Mouse (Mus musculus) gastrocnemius, postnatal 14 days (tissue): ENCODE measurements at regions not wholly inside any gene's neighbourhood (a gene's known extent, or its start where the extent isn't known, plus 50 kb on each side); places are given as distances from the start of the nearest gene placed in this dataset.

ENCODE experiments used
- DNase-seq: peaks from one replicate; pipeline ENCODE4 v3.0.0; 2021; ENCODE audit warnings: mixed read lengths
- intact Hi-C: fragments of 180-260 bp; cut with DNase I; formaldehyde crosslinking; loops from one replicate; pipeline ENCODE4 v1.15.1; 2025; ENCODE audit warnings: low total_unique reads

DNA sequence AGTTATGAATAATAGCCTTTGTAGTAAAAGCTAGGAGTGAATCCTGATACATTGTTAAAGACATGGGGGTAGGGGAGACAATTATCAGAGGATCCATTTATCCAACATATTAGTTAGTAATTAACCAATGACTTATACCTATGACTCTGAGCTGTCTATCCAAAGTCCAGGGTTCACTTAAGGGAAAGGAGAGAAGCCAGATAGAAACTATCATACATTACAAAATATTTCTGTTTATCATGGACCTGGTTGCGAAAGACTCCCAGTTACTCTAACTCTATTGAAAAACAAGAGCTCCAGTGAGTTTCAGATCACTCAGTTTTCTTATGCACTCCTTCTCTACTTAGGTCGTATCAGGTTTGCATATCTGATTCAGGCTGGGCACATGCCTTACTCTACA lies 749.3 kb downstream of the H2al1n start:
- no peak for DNase-seq
- intact Hi-C loops, result no loop called here

DNA sequence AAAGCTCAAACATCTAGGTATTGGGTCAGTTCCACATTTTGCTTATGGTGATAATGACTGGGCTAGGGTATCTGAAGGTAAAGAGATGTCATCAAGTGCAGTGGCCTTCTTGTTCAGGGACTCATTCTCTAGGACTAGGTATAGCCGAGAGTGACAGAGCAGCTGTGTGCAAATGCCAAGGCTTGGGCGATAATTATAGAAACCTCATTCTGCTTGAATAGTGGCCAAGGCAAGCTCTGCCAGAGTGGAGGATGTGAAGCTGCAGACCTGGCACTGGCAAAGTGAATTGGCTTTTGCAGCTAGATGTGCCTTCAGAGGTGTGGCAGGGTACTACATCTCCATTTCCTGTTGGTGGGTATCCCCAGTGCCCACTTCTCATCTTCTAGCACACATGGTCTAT lies 796.1 kb downstream of the H2al1n start:
- peak; percentile 33 for DNase-seq
- intact Hi-C loops, result loop anchor here (5.0 kb wide), 1 partner anchor 40 kb away; no protein-coding TSS in a partner anchor
